9 mouse cellular contexts compared by ENCODE assay signal in genomic region chr5:73405981-73406722, GRCm38 (mm10). TPM values are rescaled to one million over a fixed set of nuclear protein-coding genes. Genes with fewer than 3 reads are reported as not detected.
DNase-seq lines count a peak whose midpoint lies in the region; ATAC-seq and TF ChIP-seq lines count a peak whose summit lies in the region.
"Had no signal": no experiment of that assay in that cellular context is flagged by ENCODE, and none has a peak within 500 bp of the region (broad histone marks: within the 10 kb centered on the region; RNA-seq: fewer than 3 reads in every experiment).

TSS of gene Cwh43 (plus strand) at chr5:73406075.

- no peak for TF ChIP-seq CTCF in left cerebral cortex, adult 2 months (IDR thresholded peaks at IDR 0.05)

- DNase-seq in left cerebral cortex, adult 2 months (ENCODE audit: extremely low spot score in 1 of 2, low spot score in 2 of 2): peak; percentile 36 to 45
- DNase-seq in left cerebral cortex, postnatal 4 days: no peak
- DNase-seq in right cerebral cortex, postnatal 25 days: peak; percentile 45
- no peak for DNase-seq in adipocyte (ENCODE audit: low spot score)
- DNase-seq in gastrocnemius, adult 18-20 months (ENCODE audit: low spot score): no peak

- peak within 1 kb of the TSS; percentile 59 for H3K27ac ChIP-seq in left cerebral cortex, adult 2 months
- no peak within 1 kb of the TSS for H3K27ac ChIP-seq in embryonic facial prominence, embryonic 15.5 days (replicated peaks)
- H3K27ac ChIP-seq in hindbrain, embryonic 15.5 days (replicated peaks): no peak within 1 kb of the TSS
- no peak within 1 kb of the TSS for H3K27ac ChIP-seq in limb, embryonic 13.5 days
- H3K27ac ChIP-seq: liver, embryonic 14.5 days had no signal

- H3K27me3 ChIP-seq in embryonic facial prominence, embryonic 15.5 days: peaks cover 24% of the 10 kb centered on the region
- H3K27me3 ChIP-seq in hindbrain, embryonic 15.5 days: peaks cover 26% of the 10 kb centered on the region
- peaks cover 54% of the 10 kb centered on the region for H3K27me3 ChIP-seq in limb, embryonic 13.5 days

- WGBS in embryonic facial prominence, embryonic 15.5 days: 3% methylated on average over 49 of the region's 49 CpGs
- 3% methylated on average over 49 of the region's 49 CpGs for WGBS in hindbrain, embryonic 15.5 days
- 3% methylated on average over 48 of the region's 49 CpGs for WGBS in limb, embryonic 13.5 days

- no peak for ATAC-seq in embryonic facial prominence, embryonic 15.5 days (ENCODE audit: insufficient number of reproducible peaks, low FRiP score, low TSS enrichment, low read depth)
- ATAC-seq in hindbrain, embryonic 15.5 days (ENCODE audit: low FRiP score, low read depth): peak; percentile 55
- no peak for ATAC-seq in limb, embryonic 13.5 days (ENCODE audit: low FRiP score, low read depth)

- peak within 1 kb of the TSS; percentile 81 for H3K4me2 ChIP-seq in embryonic facial prominence, embryonic 15.5 days (replicated peaks)
- peak within 1 kb of the TSS; percentile 82 for H3K4me2 ChIP-seq in hindbrain, embryonic 15.5 days
- peak within 1 kb of the TSS; percentile 71 for H3K4me2 ChIP-seq in limb, embryonic 13.5 days (replicated peaks)

- H3K36me3 ChIP-seq in embryonic facial prominence, embryonic 15.5 days: no peaks in the 10 kb centered on the region
- H3K36me3 ChIP-seq in hindbrain, embryonic 15.5 days: no peaks in the 10 kb centered on the region
- no peaks in the 10 kb centered on the region for H3K36me3 ChIP-seq in limb, embryonic 13.5 days

- peaks cover 11% of the 10 kb centered on the region for H3K4me1 ChIP-seq in embryonic facial prominence, embryonic 15.5 days
- H3K4me1 ChIP-seq in hindbrain, embryonic 15.5 days (replicated peaks): peaks cover 11% of the 10 kb centered on the region
- peaks cover 14% of the 10 kb centered on the region for H3K4me1 ChIP-seq in limb, embryonic 13.5 days

- peak within 1 kb of the TSS; percentile 50 for H3K4me3 ChIP-seq in left cerebral cortex, adult 2 months
- H3K4me3 ChIP-seq in embryonic facial prominence, embryonic 15.5 days (replicated peaks): peak within 1 kb of the TSS; percentile 41
- H3K4me3 ChIP-seq in hindbrain, embryonic 15.5 days: peak within 1 kb of the TSS; percentile 38
- peak within 1 kb of the TSS; percentile 41 for H3K4me3 ChIP-seq in limb, embryonic 13.5 days

- no peak within 1 kb of the TSS for H3K9ac ChIP-seq in embryonic facial prominence, embryonic 15.5 days
- H3K9ac ChIP-seq in hindbrain, embryonic 15.5 days: peak within 1 kb of the TSS; percentile 28
- peak within 1 kb of the TSS; percentile 48 for H3K9ac ChIP-seq in limb, embryonic 13.5 days
- H3K9ac ChIP-seq: liver, embryonic 14.5 days had no signal

- no peaks in the 10 kb centered on the region for H3K9me3 ChIP-seq in embryonic facial prominence, embryonic 15.5 days (replicated peaks)
- no peaks in the 10 kb centered on the region for H3K9me3 ChIP-seq in hindbrain, embryonic 15.5 days
- no peaks in the 10 kb centered on the region for H3K9me3 ChIP-seq in limb, embryonic 13.5 days

- intact Hi-C loops in left cerebral cortex, adult 2 months (cut with DNase I): no loop called here
- intact Hi-C loops in left cerebral cortex, postnatal 4 days (cut with DNase I): no loop called here

RNA-seq across cellular contexts. Expression of gene Cwh43, which starts in this region (rescaled TPM):
- total RNA-seq in left cerebral cortex, adult 2 months (2021): 1 to 10 TPM; 1.6 to 1.9 TPM
- total RNA-seq in left cerebral cortex, postnatal 4 days (2021): 1 to 10 TPM; 3.5 to 4.2 TPM
- 5.2 and 5.8 TPM in 2 replicates for polyA plus RNA-seq in embryonic facial prominence, embryonic 15.5 days (2015; fragmentation: Nextera tagmentation; extraction: Ambion mirVana)
- polyA plus RNA-seq in hindbrain, embryonic 15.5 days (2015; fragmentation: Nextera tagmentation; extraction: Ambion mirVana): 0.29 and 0.39 TPM in 2 replicates
- polyA plus RNA-seq in limb, embryonic 13.5 days (2015; fragmentation: Nextera tagmentation; extraction: Ambion mirVana): not detected in 2 replicates
- total RNA-seq in gastrocnemius, adult 18-20 months (2021): not detected
- polyA plus RNA-seq: liver, embryonic 14.5 days had no signal

Comparison
In these comparisons a context has a peak if more than half of its experiments do, and no peak if none do; other contexts are left out.
1. DNase-seq: peak in left cerebral cortex, adult 2 months (2 of 2) and right cerebral cortex, postnatal 25 days (single experiment); none in left cerebral cortex, postnatal 4 days (single experiment), adipocyte (single experiment) and gastrocnemius, adult 18-20 months (single experiment).
2. Peak in ATAC-seq, H3K4me3 ChIP-seq, H3K9ac ChIP-seq and H3K4me2 ChIP-seq in hindbrain, embryonic 15.5 days; RNA of the gene not detected or under 1 TPM.
3. Peak in every context shown above with its lines, with median percentiles within 50 percentile points of each other: H3K4me3 ChIP-seq and H3K4me2 ChIP-seq.